Mouse (Mus musculus) spleen, adult 2 months (tissue): ENCODE results near the gene Mtcl1.

ENCODE experiments used
- CTCF ChIP-seq: fragments of 200-500 bp; IDR thresholded peaks from 2 replicates; pipeline ENCODE4 v1.5.1; 2011; ENCODE audit warnings: mild to moderate bottlenecking, inconsistent platforms; ENCODE audit not compliant: insufficient read depth, insufficient read length, insufficient replicate concordance; ENCODE audit errors: extremely low read depth
- POLR2A ChIP-seq: fragments of 200-500 bp; IDR thresholded peaks from 2 replicates; pipeline ENCODE4 v1.6.1; 2011; ENCODE audit warnings: low read depth, low read length, inconsistent platforms

DNA sequence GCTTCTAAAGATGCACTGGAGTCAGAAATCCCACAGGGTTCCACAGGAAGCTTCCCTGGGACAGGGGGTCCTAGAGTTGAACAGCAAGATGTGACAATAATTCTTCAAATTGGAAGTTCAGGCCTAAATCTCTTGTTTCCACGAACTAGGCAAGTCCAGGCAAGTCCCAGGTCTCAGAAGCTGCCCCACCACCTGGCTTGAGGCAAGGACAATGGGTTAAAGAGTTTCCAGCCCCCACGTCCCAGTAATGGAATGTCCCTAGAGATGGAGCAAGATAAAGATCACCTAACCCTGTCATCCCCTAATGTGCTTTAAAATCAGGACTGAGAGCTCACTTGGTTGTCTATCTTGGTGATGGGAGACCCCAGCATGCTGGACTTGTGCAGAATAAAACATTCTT lies 35.4 kb upstream of the Mtcl1 start:
- no peak for TF ChIP-seq CTCF
- TF ChIP-seq POLR2A = no peak
